Mouse (Mus musculus) CH12.LX (cell line): ENCODE results near the gene Sypl. TPM values are rescaled to one million over a fixed set of nuclear protein-coding genes. Genes with fewer than 3 reads are reported as not detected.

ENCODE experiments used
- DNase-seq: peaks from one replicate; pipeline ENCODE4 v3.0.0-alpha.2; 2013; ENCODE audit errors: extremely low read depth
- H3K27ac ChIP-seq: 2 replicates; pipeline ENCODE4 v1.5.1; 2012; ENCODE audit warnings: low read depth, mild to moderate bottlenecking, control low read depth, moderate library complexity; ENCODE audit not compliant: insufficient read depth
- H3K27me3 ChIP-seq: replicated peaks from 2 replicates; pipeline ENCODE3; 2012; ENCODE audit warnings: inconsistent platforms
- H3K36me3 ChIP-seq, 2 experiments: replicated peaks in 1 of 2; 2 replicates each; pipeline versions ENCODE3 to v1.6.1; 2012; ENCODE audit warnings: inconsistent platforms in 1 of 2, low read length in 1 of 2, mild to moderate bottlenecking in 1 of 2, mixed read lengths in 1 of 2, moderate library complexity in 1 of 2; ENCODE audit not compliant: control insufficient read depth in 1 of 2, insufficient read depth in 1 of 2
- H3K4me1 ChIP-seq, 2 experiments: 2 replicates each; pipeline ENCODE4 v1.6.1; 2012; ENCODE audit warnings: inconsistent platforms in 1 of 2, moderate library complexity in 1 of 2; ENCODE audit not compliant: insufficient read depth in 2 of 2, control insufficient read depth in 1 of 2
- H3K4me2 ChIP-seq: 2 replicates; pipeline ENCODE4 v1.6.1; 2012; ENCODE audit warnings: low read depth, mild to moderate bottlenecking, control low read depth; ENCODE audit not compliant: poor library complexity, insufficient read depth, severe bottlenecking
- H3K4me3 ChIP-seq, 3 experiments: fragments of 150-350 bp in 1 of 3; sonication (generic) in 1 of 3; replicated peaks in 1 of 3; 2 replicates each; pipeline versions ENCODE3 to v1.5.1; 2011 to 2012; ENCODE audit warnings: low read depth in 2 of 3, low read length in 2 of 3, mild to moderate bottlenecking in 2 of 3, moderate library complexity in 2 of 3, control low read depth in 1 of 3, improper control_type of control experiment in 1 of 3, inconsistent platforms in 1 of 3, mixed read lengths in 1 of 3; ENCODE audit not compliant: poor library complexity in 1 of 3
- H3K79me2 ChIP-seq: replicated peaks from 2 replicates; pipeline ENCODE4 v1.6.1; 2012; ENCODE audit warnings: mild to moderate bottlenecking, moderate library complexity; ENCODE audit not compliant: control insufficient read depth, poor library complexity, insufficient read depth, severe bottlenecking; ENCODE audit errors: extremely low read depth
- H3K9ac ChIP-seq: 2 replicates; pipeline ENCODE4 v1.6.1; 2012; ENCODE audit warnings: low read depth, mild to moderate bottlenecking, control low read depth, moderate library complexity; ENCODE audit not compliant: insufficient read depth
- H3K9me3 ChIP-seq: replicated peaks from 2 replicates; pipeline ENCODE3; 2012; ENCODE audit warnings: low read length, inconsistent platforms, mixed read lengths
- BHLHE40 ChIP-seq: IDR thresholded peaks from 2 replicates; pipeline ENCODE4 v1.6.1; 2011; ENCODE audit warnings: mild to moderate bottlenecking, low read depth, low read length, improper control_type of control experiment
- CHD1 ChIP-seq: IDR thresholded peaks from 2 replicates; pipeline ENCODE4 v1.6.1; 2012; ENCODE audit warnings: low read depth, low read length, improper control_type of control experiment, inconsistent platforms
- ELF1 ChIP-seq: IDR thresholded peaks from 2 replicates; pipeline ENCODE4 v1.6.1; 2014; ENCODE audit warnings: low read depth, mild to moderate bottlenecking, inconsistent platforms, low read length, improper control_type of control experiment
- EP300 ChIP-seq: IDR thresholded peaks from 2 replicates; pipeline ENCODE4 v1.6.1; 2011; ENCODE audit warnings: low read length, improper control_type of control experiment
- IRF4 ChIP-seq: IDR thresholded peaks from 2 replicates; pipeline ENCODE4 v1.6.1; 2014; ENCODE audit warnings: low read depth, mild to moderate bottlenecking, inconsistent platforms, low read length, improper control_type of control experiment
- JUN ChIP-seq: IDR thresholded peaks from 2 replicates; pipeline ENCODE4 v1.6.1; 2011; ENCODE audit warnings: low read depth, mild to moderate bottlenecking, low read length, improper control_type of control experiment, moderate library complexity; ENCODE audit not compliant: insufficient read depth
- JUND ChIP-seq: conservative IDR thresholded peaks from 2 replicates; pipeline ENCODE4 v1.6.1; 2011; ENCODE audit warnings: low read depth, low read length, improper control_type of control experiment
- MAFK ChIP-seq: IDR thresholded peaks from 2 replicates; pipeline ENCODE4 v1.6.1; 2011; ENCODE audit warnings: low read length, improper control_type of control experiment; ENCODE audit not compliant: insufficient replicate concordance
- MAX ChIP-seq: IDR thresholded peaks from 2 replicates; pipeline ENCODE4 v1.6.1; 2011; ENCODE audit warnings: low read length, improper control_type of control experiment
- MAZ ChIP-seq: IDR thresholded peaks from 2 replicates; pipeline ENCODE4 v1.6.1; 2012; ENCODE audit warnings: low read depth, mild to moderate bottlenecking, inconsistent platforms, low read length, improper control_type of control experiment, moderate library complexity
- MEF2A ChIP-seq: IDR thresholded peaks from 2 replicates; pipeline ENCODE4 v1.6.1; 2014; ENCODE audit warnings: low read depth, mild to moderate bottlenecking, inconsistent platforms, low read length, improper control_type of control experiment, borderline replicate concordance
- MXI1 ChIP-seq: IDR thresholded peaks from 2 replicates; pipeline ENCODE4 v1.6.1; 2011; ENCODE audit warnings: mild to moderate bottlenecking, low read depth, low read length, improper control_type of control experiment
- MYC ChIP-seq: IDR thresholded peaks from 2 replicates; pipeline ENCODE4 v1.6.1; 2011; ENCODE audit warnings: low read depth, mild to moderate bottlenecking, improper control_type of control experiment, low read length
- NELFE ChIP-seq: IDR thresholded peaks from 2 replicates; pipeline ENCODE4 v1.6.1; 2011; ENCODE audit warnings: low read depth, low read length, improper control_type of control experiment
- POLR2A ChIP-seq: IDR thresholded peaks from 2 replicates; pipeline ENCODE4 v1.6.1; 2011; ENCODE audit warnings: low read depth, mild to moderate bottlenecking, improper control_type of control experiment, low read length
- POLR2AphosphoS2 ChIP-seq: IDR thresholded peaks from 2 replicates; pipeline ENCODE4 v1.6.1; 2011; ENCODE audit warnings: low read depth, low read length, improper control_type of control experiment
- RCOR1 ChIP-seq: conservative IDR thresholded peaks from 2 replicates; pipeline ENCODE4 v1.6.1; 2012; ENCODE audit warnings: low read depth, mild to moderate bottlenecking, inconsistent platforms, low read length, improper control_type of control experiment
- TBP ChIP-seq: conservative IDR thresholded peaks from 2 replicates; pipeline ENCODE4 v1.6.1; 2011; ENCODE audit warnings: low read depth, low read length, improper control_type of control experiment
- TCF12 ChIP-seq: IDR thresholded peaks from 2 replicates; pipeline ENCODE4 v1.6.1; 2014; ENCODE audit warnings: low read depth, mild to moderate bottlenecking, inconsistent platforms, low read length, improper control_type of control experiment
- ZKSCAN1 ChIP-seq: IDR thresholded peaks from 2 replicates; pipeline ENCODE4 v1.6.1; 2012; ENCODE audit warnings: low read depth, inconsistent platforms, low read length, improper control_type of control experiment, borderline replicate concordance
- dilution Hi-C: fragments of 300-500 bp; cut with MboI; formaldehyde crosslinking; loops from 2 replicates; pipeline ENCODE4 v1.14.3; 2020; ENCODE audit warnings: low sequenced_read_pairs; ENCODE audit not compliant: extremely low pct_unique_long_range_greater_than_20kb, extremely low pct_ligation_motif_present
- in situ Hi-C: fragments of 300-500 bp; cut with MboI; formaldehyde crosslinking; loops from 3 replicates; pipeline ENCODE4 v1.14.3; 2019; ENCODE audit warnings: low sequenced_read_pairs, low pct_ligation_motif_present, low pct_unique_long_range_greater_than_20kb, mixed read lengths
- polyA plus RNA-seq: library from polyadenylated mRNA; unstranded; fragments of >175 nt; gene quantifications from 2 replicates; pipeline ENCODE4 v1.2.1, GENCODE M21; 2012; ENCODE audit warnings: low read depth; ENCODE audit not compliant: insufficient read length
- total RNA-seq, 2 experiments: library from RNA; depleted of rRNA; stranded (reverse); fragments of 300-350 nt in 1 of 2; fragments of >200 nt in 1 of 2; gene quantifications; 2 replicates each; pipeline ENCODE4 v1.2.3; 2012 to 2014

Sypl gene
- total and polyA plus RNA-seq, 3 experiments = 7.5 to 33.4 (median 25.8) TPM

- dilution Hi-C loops = no loop called here
These were observed 53.5 kb downstream of the Sypl start for GRCm38 (mm10) chr12:33007176-33007575.

GRCm38 (mm10) chr12:33008305-33009110, 54.8 kb downstream of the Sypl start:
- TF ChIP-seq NELFE (no peak), CHD1 (no peak), EP300 (no peak), MXI1 (no peak), POLR2AphosphoS2 (no peak), MYC (no peak), RCOR1 (no peak), BHLHE40 (no peak), MAZ (no peak), IRF4 (no peak), ELF1 (no peak), TBP (no peak), JUN (no peak), MEF2A (no peak), JUND (no peak), MAX (no peak)
- TF ChIP-seq, all 38 proteins: peak for 0
- DNase-seq = no peak
- in situ Hi-C loops = no loop called here
- H3K4me2 ChIP-seq = no peak overlapping the region
- H3K79me2 ChIP-seq = no peaks in the 10 kb centered on the region
- H3K9ac ChIP-seq = no peak overlapping the region
- no peaks in the 10 kb centered on the region; a peak in 1 of 4 replicates for H3K4me1 ChIP-seq
- no peak overlapping the region for H3K27ac ChIP-seq
- no peaks in the 10 kb centered on the region for H3K9me3 ChIP-seq
- H3K4me3 ChIP-seq = no peak overlapping the region
- no peaks in the 10 kb centered on the region for H3K36me3 ChIP-seq
- H3K27me3 ChIP-seq = no peaks in the 10 kb centered on the region
- dilution Hi-C loops = no loop called here

More at GRCm38 (mm10) chr12:33007176-33007575, 53.5 kb downstream of the Sypl start:
- Histone ChIP-seq H3K9me3 (no peaks in the 10 kb centered on the region), H3K4me3 (no peak overlapping the region), H3K79me2 (no peaks in the 10 kb centered on the region), H3K36me3 (no peaks in the 10 kb centered on the region), H3K27ac (no peak overlapping the region), H3K9ac (no peak overlapping the region), H3K4me2 (no peak overlapping the region), H3K27me3 (no peaks in the 10 kb centered on the region), H3K4me1 (no peaks in the 10 kb centered on the region; a peak in 1 of 4 replicates)
- in situ Hi-C loops = no loop called here
- TF ChIP-seq TBP (no peak), TCF12 (no peak), MAFK (no peak), POLR2AphosphoS2 (no peak), ZKSCAN1 (no peak), MXI1 (no peak), ELF1 (no peak), MEF2A (no peak), POLR2A (no peak), MYC (no peak), BHLHE40 (no peak), RCOR1 (no peak)
- DNase-seq = no peak
